Mouse (Mus musculus) G1E (cell line): ENCODE measurements around the gene Zkscan4. TPM values are rescaled to one million over a fixed set of nuclear protein-coding genes. Genes with fewer than 3 reads are reported as not detected.
"Not testable (repeated sequence)": the region's sequence is repeated elsewhere in the genome, so short reads cannot be mapped to it uniquely, and the experiment has no call there.

ENCODE experiments used
- ATAC-seq: 2 replicates; pipeline ENCODE4 v1.8.0; 2016; ENCODE audit warnings: mild to moderate bottlenecking; ENCODE audit not compliant: insufficient number of reproducible peaks, poor library complexity, low FRiP score, severe bottlenecking; ENCODE audit errors: extremely low read depth
- DNase-seq: peaks from one replicate; pipeline ENCODE4 v3.0.0; 2012; ENCODE audit warnings: low spot score
- H3K27me3 ChIP-seq: 2 replicates; pipeline ENCODE4 v1.6.1; 2012; ENCODE audit warnings: mild to moderate bottlenecking, low read length, inconsistent platforms; ENCODE audit not compliant: insufficient read depth
- H3K36me3 ChIP-seq: replicated peaks from 2 replicates; pipeline ENCODE3; 2012; ENCODE audit warnings: mild to moderate bottlenecking, inconsistent platforms
- H3K4me1 ChIP-seq: 2 replicates; pipeline ENCODE4 v1.6.1; 2012; ENCODE audit warnings: low read depth, low read length, inconsistent platforms, mixed read lengths; ENCODE audit not compliant: insufficient read depth
- H3K4me3 ChIP-seq: 2 replicates; pipeline ENCODE4 v1.5.1; 2012; ENCODE audit warnings: low read depth, mild to moderate bottlenecking, inconsistent platforms, low read length, moderate library complexity, mixed read lengths
- H3K9me3 ChIP-seq: replicated peaks from 2 replicates; pipeline ENCODE4 v1.6.1; 2012; ENCODE audit warnings: inconsistent platforms
- CTCF ChIP-seq: IDR thresholded peaks from 2 replicates; pipeline ENCODE4 v1.5.1; 2012; ENCODE audit warnings: low read depth, low read length, inconsistent platforms, mixed read lengths
- GATA1 ChIP-seq: IDR thresholded peaks from 2 replicates; pipeline ENCODE4 v1.6.1; 2012; ENCODE audit warnings: borderline replicate concordance, low read length, inconsistent platforms, mixed read lengths
- GATA2 ChIP-seq: IDR thresholded peaks from 2 replicates; pipeline ENCODE4 v1.6.1; 2012; ENCODE audit warnings: low read depth, low read length, inconsistent platforms, borderline replicate concordance
- POLR2AphosphoS5 ChIP-seq: IDR thresholded peaks from 2 replicates; pipeline ENCODE4 v1.6.1; 2012; ENCODE audit warnings: low read depth, low read length, inconsistent platforms; ENCODE audit not compliant: insufficient replicate concordance
- TAL1 ChIP-seq: conservative IDR thresholded peaks from 2 replicates; pipeline ENCODE4 v1.6.1; 2012; ENCODE audit warnings: low read depth, low read length, inconsistent platforms, mixed read lengths
- polyA plus RNA-seq: library from polyadenylated mRNA; stranded (reverse); fragments of >175 nt; gene quantifications from 2 replicates; pipeline ENCODE4 v1.2.3, GENCODE M21; 2012
- total RNA-seq, 2 experiments: library from RNA; stranded (forward) in 1 of 2; stranded (reverse) in 1 of 2; fragments of 200-1000 nt in 1 of 2; fragments of >200 nt in 1 of 2; fragmentation: Nextera tagmentation in 1 of 2; gene quantifications; 2 replicates each; pipeline ENCODE4 v1.2.3; 2014 to 2017

Gene Zkscan4
- total and polyA plus RNA-seq, 3 experiments = 0.05 TPM; not detected in 2

GRCm38 (mm10) chr13:21453042-21453441, 25.7 kb upstream of the Zkscan4 start:
- ATAC-seq (no peak), DNase-seq (no peak)
- Histone ChIP-seq H3K36me3 (peaks cover 35% of the 10 kb centered on the region), H3K27me3 (peaks cover 5% of the 10 kb centered on the region; the same call in 1 of the 2 replicates), H3K4me1 (peaks cover 14% of the 10 kb centered on the region), H3K4me3 (peak overlapping the region; percentile 75), H3K9me3 (no peaks in the 10 kb centered on the region)
- TF ChIP-seq POLR2AphosphoS5 (no peak), CTCF (no peak), GATA2 (no peak), GATA1 (no peak), TAL1 (no peak)

GRCm38 (mm10) chr13:21453449-21453848, 25.3 kb upstream of the Zkscan4 start, which contains the start of gene Zscan26:
Gene Zscan26, minus strand, starts transcription at chr13:21453730.
- peak; percentile 79 for ATAC-seq

GRCm38 (mm10) chr13:21454133-21454532, 24.6 kb upstream of the Zkscan4 start:
- ATAC-seq (no peak), DNase-seq (no peak)
- H3K4me3 ChIP-seq = no peak overlapping the region
- no peaks in the 10 kb centered on the region for H3K9me3 ChIP-seq
- peaks cover 24% of the 10 kb centered on the region for H3K36me3 ChIP-seq
- peaks cover 14% of the 10 kb centered on the region for H3K4me1 ChIP-seq
- TF ChIP-seq GATA1 = no peak
- H3K27me3 ChIP-seq = peaks cover 5% of the 10 kb centered on the region; the same call in 1 of the 2 replicates

More at GRCm38 (mm10) chr13:21453449-21453848, 25.3 kb upstream of the Zkscan4 start, which contains the start of gene Zscan26:
- Histone ChIP-seq H3K4me3 (peak within 1 kb of the TSS; percentile 75), H3K27me3 (peaks cover 5% of the 10 kb centered on the region; the same call in 1 of the 2 replicates), H3K4me1 (peaks cover 14% of the 10 kb centered on the region), H3K36me3 (peaks cover 31% of the 10 kb centered on the region), H3K9me3 (no peaks in the 10 kb centered on the region)
- TF ChIP-seq POLR2AphosphoS5 (no peak), TAL1 (no peak)
- peak; percentile 63 for DNase-seq

- Histone ChIP-seq H3K9me3 (no peaks in the 10 kb centered on the region), H3K4me3 (no peak overlapping the region), H3K27me3 (peaks cover 13% of the 10 kb centered on the region), H3K4me1 (peaks cover 14% of the 10 kb centered on the region), H3K36me3 (peaks cover 7% of the 10 kb centered on the region)
- no peak for DNase-seq
- no peak for TF ChIP-seq GATA1
- no peak for TF ChIP-seq POLR2AphosphoS5
- TF ChIP-seq CTCF = no peak
- TF ChIP-seq GATA2 = no peak
- no peak for TF ChIP-seq TAL1
- no peak for ATAC-seq
Measured at GRCm38 (mm10) chr13:21456347-21456746, 22.4 kb upstream of the Zkscan4 start.

GRCm38 (mm10) chr13:21462516-21462915, 16.2 kb upstream of the Zkscan4 start:
- not testable (repeated sequence) for DNase-seq, H3K4me3 ChIP-seq, H3K9me3 ChIP-seq, H3K36me3 ChIP-seq, ATAC-seq, H3K4me1 ChIP-seq
- H3K27me3 ChIP-seq = peaks cover 13% of the 10 kb centered on the region

GRCm38 (mm10) chr13:21467336-21467735, 11.4 kb upstream of the Zkscan4 start:
- Histone ChIP-seq H3K36me3 (no peaks in the 10 kb centered on the region), H3K4me3 (no peak overlapping the region), H3K4me1 (peaks cover 17% of the 10 kb centered on the region), H3K27me3 (peaks cover 12% of the 10 kb centered on the region), H3K9me3 (no peaks in the 10 kb centered on the region)
- TF ChIP-seq CTCF (no peak), GATA2 (no peak), GATA1 (no peak), TAL1 (no peak), POLR2AphosphoS5 (no peak)
- ATAC-seq (no peak), DNase-seq (no peak)

- TF ChIP-seq TAL1 = no peak
- TF ChIP-seq POLR2AphosphoS5 = no peak
- TF ChIP-seq GATA2 = no peak
- no peak for TF ChIP-seq GATA1
- Histone ChIP-seq H3K4me3 (peak within 1 kb of the TSS; percentile 75), H3K27me3 (peaks cover 15% of the 10 kb centered on the region), H3K36me3 (no peaks in the 10 kb centered on the region), H3K4me1 (peaks cover 14% of the 10 kb centered on the region), H3K9me3 (no peaks in the 10 kb centered on the region)
- ATAC-seq (peak; percentile 90), DNase-seq (peak; percentile 83)
Measured at GRCm38 (mm10) chr13:21468061-21469019, 10.4 kb upstream of the Zkscan4 start, which contains the start of gene Nkapl. Gene Nkapl, minus strand, starts transcription at chr13:21468509.
